Mouse (Mus musculus) heart, postnatal 0 days (tissue): Measurements from ENCODE around the gene Ube2ql1. TPM values are rescaled to one million over a fixed set of nuclear protein-coding genes. Genes with fewer than 3 reads are reported as not detected.

Experiments used
- ATAC-seq: fragments of 200-750 bp; cut with Nextera tagmentation; 2 replicates; pipeline ENCODE4 v1.8.0; 2017; ENCODE audit warnings: low read depth, moderate number of reproducible peaks, moderate library complexity; ENCODE audit not compliant: insufficient read depth
- DNase-seq: peaks from one replicate; pipeline ENCODE4 v3.0.0-alpha.2; 2016; ENCODE audit warnings: low spot score
- H3K27ac ChIP-seq: fragments of 300-500 bp; sonication (generic); 2 replicates; pipeline ENCODE4 v1.5.1; 2014; ENCODE audit warnings: low read depth, mild to moderate bottlenecking
- H3K27me3 ChIP-seq: fragments of 300-500 bp; sonication (generic); 2 replicates; pipeline ENCODE4 v1.6.1; 2014; ENCODE audit warnings: low read length, mixed read lengths; ENCODE audit not compliant: control insufficient read depth, insufficient read depth
- H3K36me3 ChIP-seq: fragments of 300-500 bp; sonication (generic); replicated peaks from 2 replicates; pipeline ENCODE4 v1.6.1; 2014; ENCODE audit warnings: low read length, mixed read lengths; ENCODE audit not compliant: control insufficient read depth, insufficient read depth
- H3K4me1 ChIP-seq: fragments of 300-500 bp; sonication (generic); 2 replicates; pipeline ENCODE4 v1.6.1; 2014; ENCODE audit warnings: antibody characterized with exemption; ENCODE audit not compliant: control insufficient read depth, insufficient read depth
- H3K4me2 ChIP-seq: fragments of 300-500 bp; sonication (generic); 2 replicates; pipeline ENCODE4 v1.6.1; 2014; ENCODE audit warnings: low read depth, mild to moderate bottlenecking, low read length, moderate library complexity
- H3K4me3 ChIP-seq: fragments of 300-500 bp; sonication (generic); 2 replicates; pipeline ENCODE4 v1.5.1; 2014; ENCODE audit warnings: low read depth, low read length
- H3K9ac ChIP-seq: fragments of 300-500 bp; sonication (generic); replicated peaks from 2 replicates; pipeline ENCODE4 v1.6.1; 2014; ENCODE audit warnings: low read depth, low read length, mixed read lengths
- H3K9me3 ChIP-seq: fragments of 300-500 bp; sonication (generic); replicated peaks from 2 replicates; pipeline ENCODE4 v1.6.1; 2016; ENCODE audit warnings: low read length; ENCODE audit not compliant: control insufficient read depth
- CTCF ChIP-seq: IDR thresholded peaks from 2 replicates; pipeline ENCODE4 v1.5.1; 2016; ENCODE audit warnings: antibody characterized with exemption, control low read depth, low read depth
- EP300 ChIP-seq: IDR thresholded peaks from 2 replicates; pipeline ENCODE4 v1.6.1; 2016; ENCODE audit warnings: antibody characterized with exemption, low read depth
- WGBS: fragments of 180-500 bp; shearing (Covaris S2); extraction: QIAGEN DNeasy Blood & Tissue Kit; methylation state at CpG from one replicate; pipeline ENCODE4 v1.1.7; 2014; 5-methylcytosine and 5-hydroxymethylcytosine counted together
- polyA plus RNA-seq: library from polyadenylated mRNA; unstranded; fragments of >200 nt; fragmentation: Nextera tagmentation; extraction: Ambion mirVana; gene quantifications from 2 replicates; pipeline ENCODE4 v1.2.1, GENCODE M21; 2015
- total RNA-seq: library from RNA; depleted of rRNA; stranded (reverse); fragments of >200 nt; gene quantifications from 2 replicates; pipeline ENCODE4 v1.2.3, GENCODE M21; 2014; ENCODE audit warnings: low replicate concordance

Ube2ql1 gene
- total and polyA plus RNA-seq, 2 experiments from 2014 or later = 0.08 to 0.41 TPM

GRCm38 (mm10) chr13:69748756-69749155, 9.1 kb upstream of the Ube2ql1 start:
- Histone ChIP-seq H3K4me1 (no peaks in the 10 kb centered on the region), H3K27me3 (no peaks in the 10 kb centered on the region), H3K4me2 (no peak overlapping the region), H3K9me3 (no peaks in the 10 kb centered on the region), H3K4me3 (no peak overlapping the region), H3K36me3 (no peaks in the 10 kb centered on the region), H3K27ac (no peak overlapping the region), H3K9ac (no peak overlapping the region)
- WGBS = 76% methylated on average over 4 of the region's 4 CpGs
- TF ChIP-seq CTCF = no peak
- TF ChIP-seq EP300 = no peak
- DNase-seq = no peak
- no peak for ATAC-seq

GRCm38 (mm10) chr13:69740331-69741285, 919 bp upstream of the Ube2ql1 start:
- H3K4me3 ChIP-seq = peak overlapping the region; percentile 64
- no peak overlapping the region for H3K9ac ChIP-seq
- no peaks in the 10 kb centered on the region for H3K4me1 ChIP-seq
- H3K9me3 ChIP-seq = no peaks in the 10 kb centered on the region
- TF ChIP-seq EP300 (no peak), CTCF (no peak)
- WGBS = 1% methylated on average over 29 of the region's 29 CpGs
- no peak overlapping the region for H3K27ac ChIP-seq
- no peaks in the 10 kb centered on the region for H3K36me3 ChIP-seq
- peak overlapping the region; percentile 95 for H3K4me2 ChIP-seq
- peaks cover 50% of the 10 kb centered on the region for H3K27me3 ChIP-seq
- ATAC-seq (peak; percentile 52), DNase-seq (peak; percentile 37)

- peak overlapping the region; percentile 10; the same call in 1 of the 2 replicates for H3K9ac ChIP-seq
- no peaks in the 10 kb centered on the region for H3K4me1 ChIP-seq
- DNase-seq (no peak), ATAC-seq (peak; percentile 47)
- H3K9me3 ChIP-seq = no peaks in the 10 kb centered on the region
- under 1% methylated on average over 72 of the region's 78 CpGs for WGBS
- peak overlapping the region; percentile 64 for H3K4me3 ChIP-seq
- peaks cover 53% of the 10 kb centered on the region for H3K27me3 ChIP-seq
- H3K27ac ChIP-seq = no peak overlapping the region
- TF ChIP-seq CTCF = no peak
- H3K4me2 ChIP-seq = peak overlapping the region; percentile 95
- no peaks in the 10 kb centered on the region for H3K36me3 ChIP-seq
Observed at GRCm38 (mm10) chr13:69739091-69739758, 464 bp downstream of the Ube2ql1 start.

GRCm38 (mm10) chr13:69738461-69738971, 1.2 kb downstream of the Ube2ql1 start:
- no peak overlapping the region for H3K27ac ChIP-seq
- H3K4me2 ChIP-seq = peak overlapping the region; percentile 95
- H3K36me3 ChIP-seq = no peaks in the 10 kb centered on the region
- no peak overlapping the region for H3K9ac ChIP-seq
- under 1% methylated on average over 36 of the region's 40 CpGs for WGBS
- TF ChIP-seq EP300 (no peak), CTCF (no peak)
- H3K27me3 ChIP-seq = peaks cover 53% of the 10 kb centered on the region
- DNase-seq (no peak), ATAC-seq (no peak)
- peak overlapping the region; percentile 64 for H3K4me3 ChIP-seq
- no peaks in the 10 kb centered on the region for H3K9me3 ChIP-seq
- H3K4me1 ChIP-seq = no peaks in the 10 kb centered on the region

- Histone ChIP-seq H3K4me1 (0 out of 2 replicates have a peak, but pooled peaks cover 5% of the 10 kb centered on the region), H3K4me3 (peak overlapping the region; percentile 64; the same call in 1 of the 2 replicates), H3K36me3 (no peaks in the 10 kb centered on the region), H3K9ac (no peak overlapping the region), H3K27me3 (peaks cover 53% of the 10 kb centered on the region), H3K9me3 (no peaks in the 10 kb centered on the region), H3K4me2 (no peak overlapping the region), H3K27ac (no peak overlapping the region)
- WGBS = 11% methylated on average over 19 of the region's 19 CpGs
- ATAC-seq = no peak
- no peak for DNase-seq
- TF ChIP-seq EP300 (no peak), CTCF (no peak)
Observed at GRCm38 (mm10) chr13:69737444-69738185, 2.1 kb downstream of the Ube2ql1 start.
